Mouse (Mus musculus): ENCODE results near the gene Oxct1. TPM values are rescaled to one million over a fixed set of nuclear protein-coding genes. Genes with fewer than 3 reads are reported as not detected.

Gene Oxct1
- total and polyA plus RNA-seq, 3 experiments: 6.5 to 64.4 (median 14.0) TPM

GRCm38 (mm10) chr15:4026831-4027584 lies 825 bp downstream of the Oxct1 start:
- peak overlapping the region; percentile 71 for H3K4me3 ChIP-seq (ENCODE audit: low read depth, low read length)
- H3K36me3 ChIP-seq (replicated peaks): no peaks in the 10 kb centered on the region
- ATAC-seq (ENCODE audit: extremely low read depth, insufficient number of reproducible peaks, low FRiP score, poor library complexity, severe bottlenecking): peak; percentile 67
- peaks cover 15% of the 10 kb centered on the region for H3K4me1 ChIP-seq (ENCODE audit: insufficient read depth, low read depth, low read length)
- H3K9me3 ChIP-seq (replicated peaks): no peaks in the 10 kb centered on the region
- peaks cover 19% of the 10 kb centered on the region for H3K27me3 ChIP-seq (ENCODE audit: insufficient read depth, low read length)
- DNase-seq (ENCODE audit: low spot score): peak; percentile 26
- no peak for TF ChIP-seq CTCF (IDR thresholded peaks at IDR 0.05; ENCODE audit: low read depth, low read length)
- TF ChIP-seq POLR2AphosphoS5 (IDR thresholded peaks at IDR 0.05; ENCODE audit: insufficient replicate concordance, low read depth, low read length): no peak
- no peak for TF ChIP-seq TAL1 (conservative IDR thresholded peaks at IDR 0.05; ENCODE audit: low read depth, low read length)
- TF ChIP-seq GATA1 (IDR thresholded peaks at IDR 0.05; ENCODE audit: borderline replicate concordance, low read length): no peak
- no peak for TF ChIP-seq GATA2 (IDR thresholded peaks at IDR 0.05; ENCODE audit: borderline replicate concordance, low read depth, low read length)

GRCm38 (mm10) chr15:4027671-4028410 lies 1.7 kb downstream of the Oxct1 start:
- TF ChIP-seq POLR2AphosphoS5 (IDR thresholded peaks at IDR 0.05; ENCODE audit: insufficient replicate concordance, low read depth, low read length) (no peak), GATA2 (IDR thresholded peaks at IDR 0.05; ENCODE audit: borderline replicate concordance, low read depth, low read length) (no peak), CTCF (IDR thresholded peaks at IDR 0.05; ENCODE audit: low read depth, low read length) (no peak), GATA1 (IDR thresholded peaks at IDR 0.05; ENCODE audit: borderline replicate concordance, low read length) (no peak), TAL1 (conservative IDR thresholded peaks at IDR 0.05; ENCODE audit: low read depth, low read length) (no peak)
- Histone ChIP-seq H3K4me3 (ENCODE audit: low read depth, low read length) (no peak overlapping the region; the same call in 1 of the 2 replicates), H3K4me1 (ENCODE audit: insufficient read depth, low read depth, low read length) (peaks cover 15% of the 10 kb centered on the region), H3K36me3 (replicated peaks) (no peaks in the 10 kb centered on the region), H3K9me3 (replicated peaks) (no peaks in the 10 kb centered on the region), H3K27me3 (ENCODE audit: insufficient read depth, low read length) (peaks cover 19% of the 10 kb centered on the region)
- DNase-seq (ENCODE audit: low spot score) (no peak), ATAC-seq (ENCODE audit: extremely low read depth, insufficient number of reproducible peaks, low FRiP score, poor library complexity, severe bottlenecking) (no peak)

- DNase-seq (ENCODE audit: low spot score) (no peak), ATAC-seq (ENCODE audit: extremely low read depth, insufficient number of reproducible peaks, low FRiP score, poor library complexity, severe bottlenecking) (no peak)
- Histone ChIP-seq H3K9me3 (replicated peaks) (no peaks in the 10 kb centered on the region), H3K27me3 (ENCODE audit: insufficient read depth, low read length) (peaks cover 15% of the 10 kb centered on the region), H3K4me1 (ENCODE audit: insufficient read depth, low read depth, low read length) (peaks cover 15% of the 10 kb centered on the region), H3K4me3 (ENCODE audit: low read depth, low read length) (no peak overlapping the region), H3K36me3 (replicated peaks) (no peaks in the 10 kb centered on the region)
- TF ChIP-seq CTCF (IDR thresholded peaks at IDR 0.05; ENCODE audit: low read depth, low read length): no peak
These were observed 2.2 kb downstream of the Oxct1 start for GRCm38 (mm10) chr15:4028411-4028700.

GRCm38 (mm10) chr15:4028960-4029359 lies 2.8 kb downstream of the Oxct1 start:
- Histone ChIP-seq H3K9me3 (replicated peaks) (no peaks in the 10 kb centered on the region), H3K4me1 (ENCODE audit: insufficient read depth, low read depth, low read length) (peaks cover 15% of the 10 kb centered on the region), H3K4me3 (ENCODE audit: low read depth, low read length) (no peak overlapping the region), H3K36me3 (replicated peaks) (no peaks in the 10 kb centered on the region), H3K27me3 (ENCODE audit: insufficient read depth, low read length) (peaks cover 15% of the 10 kb centered on the region)
- ATAC-seq (ENCODE audit: extremely low read depth, insufficient number of reproducible peaks, low FRiP score, poor library complexity, severe bottlenecking) (no peak), DNase-seq (ENCODE audit: low spot score) (no peak)
- no peak for TF ChIP-seq POLR2AphosphoS5 (IDR thresholded peaks at IDR 0.05; ENCODE audit: insufficient replicate concordance, low read depth, low read length)

- ATAC-seq (ENCODE audit: extremely low read depth, insufficient number of reproducible peaks, low FRiP score, poor library complexity, severe bottlenecking) (no peak), DNase-seq (ENCODE audit: low spot score) (no peak)
- no peak overlapping the region for H3K4me3 ChIP-seq (ENCODE audit: low read depth, low read length)
- no peaks in the 10 kb centered on the region for H3K27me3 ChIP-seq (ENCODE audit: insufficient read depth, low read length)
- TF ChIP-seq GATA1 (IDR thresholded peaks at IDR 0.05; ENCODE audit: borderline replicate concordance, low read length) (no peak), CTCF (IDR thresholded peaks at IDR 0.05; ENCODE audit: low read depth, low read length) (no peak), POLR2AphosphoS5 (IDR thresholded peaks at IDR 0.05; ENCODE audit: insufficient replicate concordance, low read depth, low read length) (no peak), GATA2 (IDR thresholded peaks at IDR 0.05; ENCODE audit: borderline replicate concordance, low read depth, low read length) (no peak), TAL1 (conservative IDR thresholded peaks at IDR 0.05; ENCODE audit: low read depth, low read length) (no peak)
- H3K36me3 ChIP-seq (replicated peaks): no peaks in the 10 kb centered on the region
- no peaks in the 10 kb centered on the region for H3K4me1 ChIP-seq (ENCODE audit: insufficient read depth, low read depth, low read length)
- H3K9me3 ChIP-seq (replicated peaks): no peaks in the 10 kb centered on the region
These were observed 7.2 kb downstream of the Oxct1 start for GRCm38 (mm10) chr15:4033168-4034004.

- Histone ChIP-seq H3K27me3 (ENCODE audit: insufficient read depth, low read length) (no peaks in the 10 kb centered on the region; the same call in 1 of the 2 replicates), H3K4me1 (ENCODE audit: insufficient read depth, low read depth, low read length) (peaks cover 3% of the 10 kb centered on the region; the same call in 1 of the 2 replicates), H3K4me3 (ENCODE audit: low read depth, low read length) (no peak overlapping the region), H3K36me3 (replicated peaks) (no peaks in the 10 kb centered on the region), H3K9me3 (replicated peaks) (no peaks in the 10 kb centered on the region)
- no peak for DNase-seq (ENCODE audit: low spot score)
- no peak for TF ChIP-seq TAL1 (conservative IDR thresholded peaks at IDR 0.05; ENCODE audit: low read depth, low read length)
- TF ChIP-seq POLR2AphosphoS5 (IDR thresholded peaks at IDR 0.05; ENCODE audit: insufficient replicate concordance, low read depth, low read length): no peak
- no peak for TF ChIP-seq CTCF (IDR thresholded peaks at IDR 0.05; ENCODE audit: low read depth, low read length)
- no peak for TF ChIP-seq GATA2 (IDR thresholded peaks at IDR 0.05; ENCODE audit: borderline replicate concordance, low read depth, low read length)
- TF ChIP-seq GATA1 (IDR thresholded peaks at IDR 0.05; ENCODE audit: borderline replicate concordance, low read length): no peak
- ATAC-seq (ENCODE audit: extremely low read depth, insufficient number of reproducible peaks, low FRiP score, poor library complexity, severe bottlenecking): no peak
These were observed 16.2 kb downstream of the Oxct1 start for GRCm38 (mm10) chr15:4042423-4042822.

All from G1E (cell line).